Mouse (Mus musculus): ENCODE data around the gene Tmem117. TPM values are rescaled to one million over a fixed set of nuclear protein-coding genes. Genes with fewer than 3 reads are reported as not detected.

The Tmem117 gene
- polyA plus RNA-seq, 1 experiment from 2014 or later = 2.8 TPM

- Histone ChIP-seq H3K4me2 (ENCODE audit: low read depth, low read length) (no peak overlapping the region), H3K27me3 (replicated peaks; ENCODE audit: control insufficient read depth, insufficient read depth, low read length) (no peaks in the 10 kb centered on the region), H3K4me3 (ENCODE audit: low read length) (no peak overlapping the region), H3K27ac (ENCODE audit: low read length) (no peak overlapping the region), H3K9me3 (ENCODE audit: control insufficient read depth, low read length) (no peaks in the 10 kb centered on the region), H3K4me1 (ENCODE audit: control insufficient read depth, insufficient read depth, low read length) (no peaks in the 10 kb centered on the region), H3K9ac (ENCODE audit: low read depth, low read length) (no peak overlapping the region), H3K36me3 (ENCODE audit: control insufficient read depth, insufficient read depth, low read length) (no peaks in the 10 kb centered on the region)
- ATAC-seq = no peak
- WGBS = 84% methylated on average over 4 of the region's 4 CpGs
Observed at GRCm38 (mm10) chr15:94981798-94982197, 352.8 kb downstream of the Tmem117 start.

GRCm38 (mm10) chr15:94995352-94995751 is 366.3 kb downstream of the Tmem117 start:
- no peak overlapping the region for H3K9ac ChIP-seq (ENCODE audit: low read depth, low read length)
- H3K27ac ChIP-seq (ENCODE audit: low read length) = no peak overlapping the region
- ATAC-seq = no peak
- 89% methylated on average over 9 of the region's 9 CpGs for WGBS
- H3K27me3 ChIP-seq (replicated peaks; ENCODE audit: control insufficient read depth, insufficient read depth, low read length) = no peaks in the 10 kb centered on the region
- H3K4me3 ChIP-seq (ENCODE audit: low read length) = no peak overlapping the region
- H3K9me3 ChIP-seq (ENCODE audit: control insufficient read depth, low read length) = no peaks in the 10 kb centered on the region
- no peaks in the 10 kb centered on the region for H3K36me3 ChIP-seq (ENCODE audit: control insufficient read depth, insufficient read depth, low read length)
- no peaks in the 10 kb centered on the region for H3K4me1 ChIP-seq (ENCODE audit: control insufficient read depth, insufficient read depth, low read length)
- no peak overlapping the region for H3K4me2 ChIP-seq (ENCODE audit: low read depth, low read length)

DNA sequence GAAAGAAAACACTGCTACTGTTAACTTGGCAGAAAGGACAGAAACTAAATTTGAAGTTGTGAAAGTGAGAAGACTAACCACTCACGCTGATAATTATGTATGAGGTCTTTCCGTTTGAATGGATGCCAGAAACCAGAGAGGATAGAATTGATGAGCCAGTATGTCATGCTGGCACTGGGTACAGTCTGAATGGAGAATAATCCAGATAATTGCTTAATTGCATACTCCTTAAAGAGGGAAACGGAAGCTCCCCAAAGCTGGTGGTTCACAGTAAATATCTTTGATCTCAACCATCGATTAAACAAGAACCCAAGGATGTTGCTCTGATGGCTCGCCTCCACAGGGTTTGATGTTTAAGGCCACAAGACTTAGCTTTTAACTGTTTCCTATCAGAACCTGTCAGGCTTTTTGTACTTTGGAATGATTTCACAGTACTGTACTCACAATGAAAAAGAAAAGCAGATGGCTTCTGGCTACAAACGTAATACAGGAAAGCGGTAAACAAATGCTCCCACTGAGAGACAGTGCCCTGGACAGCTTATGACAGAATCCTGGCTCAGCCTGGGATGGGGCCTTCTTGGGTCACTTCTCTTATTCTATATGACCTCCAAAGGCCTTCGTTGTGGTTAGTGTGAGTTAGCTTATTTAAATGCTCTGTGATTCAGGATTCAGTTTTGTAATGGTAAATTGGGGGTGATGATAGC is 376.2 kb downstream of the Tmem117 start:
- no peak for ATAC-seq
- Histone ChIP-seq H3K27ac (ENCODE audit: low read length) (no peak overlapping the region), H3K4me3 (ENCODE audit: low read length) (no peak overlapping the region), H3K9me3 (ENCODE audit: control insufficient read depth, low read length) (no peaks in the 10 kb centered on the region), H3K4me1 (ENCODE audit: control insufficient read depth, insufficient read depth, low read length) (no peaks in the 10 kb centered on the region), H3K36me3 (ENCODE audit: control insufficient read depth, insufficient read depth, low read length) (no peaks in the 10 kb centered on the region), H3K27me3 (replicated peaks; ENCODE audit: control insufficient read depth, insufficient read depth, low read length) (no peaks in the 10 kb centered on the region), H3K9ac (ENCODE audit: low read depth, low read length) (no peak overlapping the region), H3K4me2 (ENCODE audit: low read depth, low read length) (no peak overlapping the region)
- 57% methylated on average over 8 of the region's 8 CpGs for WGBS

DNA sequence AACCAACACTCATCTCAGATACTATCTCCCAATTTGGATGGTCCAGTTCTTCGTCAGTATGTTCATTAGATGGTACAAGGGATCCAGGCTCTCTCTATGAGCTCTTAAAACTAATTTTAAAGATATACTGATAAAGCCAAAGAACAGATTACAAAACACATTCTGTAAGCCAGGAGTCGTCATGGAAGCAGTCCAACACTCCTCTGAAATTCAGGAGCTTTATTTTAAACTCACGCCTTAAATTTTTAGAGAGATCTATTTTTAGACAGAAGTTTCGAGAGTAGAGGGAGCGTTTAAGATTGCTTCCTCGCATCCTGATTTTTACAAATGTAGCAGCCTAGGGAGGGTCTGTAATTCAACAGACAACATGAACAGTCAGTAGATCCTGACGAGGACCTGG is 393.2 kb downstream of the Tmem117 start:
- WGBS = 72% methylated on average over 7 of the region's 7 CpGs
- Histone ChIP-seq H3K4me3 (ENCODE audit: low read length) (no peak overlapping the region), H3K27me3 (replicated peaks; ENCODE audit: control insufficient read depth, insufficient read depth, low read length) (no peaks in the 10 kb centered on the region), H3K36me3 (ENCODE audit: control insufficient read depth, insufficient read depth, low read length) (no peaks in the 10 kb centered on the region), H3K27ac (ENCODE audit: low read length) (no peak overlapping the region), H3K4me2 (ENCODE audit: low read depth, low read length) (no peak overlapping the region), H3K4me1 (ENCODE audit: control insufficient read depth, insufficient read depth, low read length) (no peaks in the 10 kb centered on the region), H3K9me3 (ENCODE audit: control insufficient read depth, low read length) (no peaks in the 10 kb centered on the region), H3K9ac (ENCODE audit: low read depth, low read length) (no peak overlapping the region)
- no peak for ATAC-seq

- H3K4me2 ChIP-seq (ENCODE audit: low read depth, low read length) = no peak overlapping the region
- no peaks in the 10 kb centered on the region for H3K9me3 ChIP-seq (ENCODE audit: control insufficient read depth, low read length)
- ATAC-seq = no peak
- H3K4me1 ChIP-seq (ENCODE audit: control insufficient read depth, insufficient read depth, low read length) = no peaks in the 10 kb centered on the region
- H3K27me3 ChIP-seq (replicated peaks; ENCODE audit: control insufficient read depth, insufficient read depth, low read length) = no peaks in the 10 kb centered on the region
- H3K4me3 ChIP-seq (ENCODE audit: low read length) = no peak overlapping the region
- H3K9ac ChIP-seq (ENCODE audit: low read depth, low read length) = no peak overlapping the region
- WGBS = 37% methylated on average over 6 of the region's 6 CpGs
- no peak overlapping the region for H3K27ac ChIP-seq (ENCODE audit: low read length)
- H3K36me3 ChIP-seq (ENCODE audit: control insufficient read depth, insufficient read depth, low read length) = no peaks in the 10 kb centered on the region
Observed at GRCm38 (mm10) chr15:95024401-95024800, 395.4 kb downstream of the Tmem117 start.

DNA sequence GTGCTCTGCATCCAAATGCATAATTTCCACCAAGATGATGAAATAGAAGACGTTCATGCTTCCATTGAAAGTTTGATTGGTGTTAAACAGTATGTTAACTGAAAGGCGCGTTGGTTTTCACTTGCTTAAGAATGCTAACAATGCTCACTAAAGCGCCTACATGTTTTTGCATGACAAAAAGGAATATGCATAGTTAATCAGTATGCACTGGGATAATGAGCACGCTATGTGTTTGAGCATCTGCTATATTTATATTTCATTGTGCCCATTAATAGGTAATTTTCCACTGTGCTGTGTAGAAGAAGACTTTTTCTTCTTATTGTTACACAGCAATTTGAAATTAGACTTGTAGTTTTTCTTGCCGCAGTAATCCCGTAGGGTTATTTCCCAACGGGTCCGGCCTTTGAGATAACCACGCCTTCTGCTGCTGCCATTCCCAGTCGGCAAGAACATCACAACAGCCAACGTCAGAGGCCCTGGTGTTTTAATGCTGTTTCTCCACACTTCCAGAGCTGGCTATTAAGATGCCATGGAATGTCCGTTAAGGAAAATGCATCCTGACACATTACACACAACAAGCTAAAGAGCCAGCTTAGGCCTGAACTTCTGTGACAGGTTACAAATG is 399.9 kb downstream of the Tmem117 start:
- Histone ChIP-seq H3K4me2 (ENCODE audit: low read depth, low read length) (no peak overlapping the region), H3K36me3 (ENCODE audit: control insufficient read depth, insufficient read depth, low read length) (no peaks in the 10 kb centered on the region), H3K4me3 (ENCODE audit: low read length) (no peak overlapping the region), H3K27ac (ENCODE audit: low read length) (no peak overlapping the region), H3K4me1 (ENCODE audit: control insufficient read depth, insufficient read depth, low read length) (no peaks in the 10 kb centered on the region), H3K27me3 (replicated peaks; ENCODE audit: control insufficient read depth, insufficient read depth, low read length) (no peaks in the 10 kb centered on the region), H3K9ac (ENCODE audit: low read depth, low read length) (no peak overlapping the region), H3K9me3 (ENCODE audit: control insufficient read depth, low read length) (no peaks in the 10 kb centered on the region)
- no peak for ATAC-seq
- WGBS = 81% methylated on average over 13 of the region's 13 CpGs

DNA sequence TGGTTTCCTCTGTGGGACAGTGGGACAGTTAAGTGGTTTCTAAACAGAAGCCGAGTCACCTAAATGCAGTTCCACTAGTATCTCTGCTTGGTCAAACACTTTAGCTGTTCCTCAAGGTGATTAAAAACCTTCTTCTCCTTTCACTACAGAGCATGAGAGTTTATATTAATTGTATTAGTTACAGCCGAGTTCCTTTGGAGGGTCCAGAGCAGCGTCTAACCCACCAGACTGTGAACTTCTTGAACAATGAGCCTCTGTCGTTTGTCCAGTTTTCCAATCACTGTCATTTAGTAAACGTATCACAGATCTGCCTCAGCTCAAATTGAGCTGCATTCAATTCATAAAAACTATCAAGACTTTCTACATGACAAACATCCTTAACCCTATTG is 400.4 kb downstream of the Tmem117 start:
- Histone ChIP-seq H3K9ac (ENCODE audit: low read depth, low read length) (no peak overlapping the region), H3K36me3 (ENCODE audit: control insufficient read depth, insufficient read depth, low read length) (no peaks in the 10 kb centered on the region), H3K9me3 (ENCODE audit: control insufficient read depth, low read length) (no peaks in the 10 kb centered on the region), H3K4me2 (ENCODE audit: low read depth, low read length) (no peak overlapping the region), H3K4me1 (ENCODE audit: control insufficient read depth, insufficient read depth, low read length) (no peaks in the 10 kb centered on the region), H3K4me3 (ENCODE audit: low read length) (no peak overlapping the region), H3K27ac (ENCODE audit: low read length) (no peak overlapping the region), H3K27me3 (replicated peaks; ENCODE audit: control insufficient read depth, insufficient read depth, low read length) (no peaks in the 10 kb centered on the region)
- WGBS = 54% methylated on average over 5 of the region's 5 CpGs
- ATAC-seq = no peak

GRCm38 (mm10) chr15:95042437-95042836 is 413.4 kb downstream of the Tmem117 start:
- WGBS = 81% methylated on average over 9 of the region's 9 CpGs
- Histone ChIP-seq H3K9ac (ENCODE audit: low read depth, low read length) (no peak overlapping the region), H3K27me3 (replicated peaks; ENCODE audit: control insufficient read depth, insufficient read depth, low read length) (no peaks in the 10 kb centered on the region), H3K36me3 (ENCODE audit: control insufficient read depth, insufficient read depth, low read length) (no peaks in the 10 kb centered on the region), H3K4me2 (ENCODE audit: low read depth, low read length) (no peak overlapping the region), H3K4me1 (ENCODE audit: control insufficient read depth, insufficient read depth, low read length) (no peaks in the 10 kb centered on the region), H3K9me3 (ENCODE audit: control insufficient read depth, low read length) (no peaks in the 10 kb centered on the region), H3K27ac (ENCODE audit: low read length) (no peak overlapping the region), H3K4me3 (ENCODE audit: low read length) (no peak overlapping the region)
- no peak for ATAC-seq

DNA sequence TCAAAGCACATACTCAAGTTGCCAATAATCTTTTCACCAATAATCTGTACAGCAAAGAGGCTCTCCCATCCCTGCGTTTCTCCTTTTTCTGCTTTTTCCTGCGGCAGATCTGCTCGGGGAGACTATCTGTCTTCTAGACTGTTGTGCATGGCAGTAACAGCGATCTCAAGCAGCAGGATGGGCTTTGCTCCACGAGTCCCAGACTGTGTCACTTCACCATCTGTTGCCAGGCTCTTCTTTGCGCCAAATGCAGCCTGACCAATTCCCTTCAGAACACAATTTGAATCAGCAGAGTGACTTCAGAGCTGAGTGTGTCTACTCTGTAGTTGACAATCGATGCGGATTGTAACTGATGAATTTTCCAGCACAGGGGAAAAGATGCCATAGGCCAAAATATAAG is 415.0 kb downstream of the Tmem117 start:
- Histone ChIP-seq H3K9ac (ENCODE audit: low read depth, low read length) (no peak overlapping the region), H3K27ac (ENCODE audit: low read length) (no peak overlapping the region), H3K4me2 (ENCODE audit: low read depth, low read length) (no peak overlapping the region), H3K9me3 (ENCODE audit: control insufficient read depth, low read length) (no peaks in the 10 kb centered on the region), H3K4me3 (ENCODE audit: low read length) (no peak overlapping the region), H3K36me3 (ENCODE audit: control insufficient read depth, insufficient read depth, low read length) (no peaks in the 10 kb centered on the region), H3K27me3 (replicated peaks; ENCODE audit: control insufficient read depth, insufficient read depth, low read length) (no peaks in the 10 kb centered on the region), H3K4me1 (ENCODE audit: control insufficient read depth, insufficient read depth, low read length) (no peaks in the 10 kb centered on the region)
- ATAC-seq = no peak
- 83% methylated on average over 8 of the region's 8 CpGs for WGBS

DNA sequence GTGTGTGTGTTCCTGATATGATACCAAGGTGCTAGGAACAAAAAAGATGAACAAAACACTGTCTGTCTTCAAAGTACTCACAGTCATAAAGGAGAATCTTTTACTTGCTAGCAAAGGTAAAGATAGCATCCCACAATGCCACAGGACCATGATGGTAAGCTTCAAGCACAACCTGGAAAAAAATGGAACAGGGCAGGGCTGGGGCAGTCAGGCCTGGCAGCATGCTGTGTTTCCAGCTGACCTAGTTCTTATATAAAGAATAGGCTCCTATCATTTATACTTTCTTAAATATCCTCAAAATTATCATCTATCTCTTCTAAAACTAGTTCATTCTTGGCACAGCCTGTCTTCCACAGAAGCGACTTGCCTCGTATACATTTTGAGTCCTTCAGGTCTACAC is 418.5 kb downstream of the Tmem117 start:
- H3K4me3 ChIP-seq (ENCODE audit: low read length) = no peak overlapping the region
- ATAC-seq = no peak
- no peaks in the 10 kb centered on the region for H3K36me3 ChIP-seq (ENCODE audit: control insufficient read depth, insufficient read depth, low read length)
- H3K4me2 ChIP-seq (ENCODE audit: low read depth, low read length) = no peak overlapping the region
- H3K4me1 ChIP-seq (ENCODE audit: control insufficient read depth, insufficient read depth, low read length) = no peaks in the 10 kb centered on the region
- H3K9ac ChIP-seq (ENCODE audit: low read depth, low read length) = no peak overlapping the region
- no peak overlapping the region for H3K27ac ChIP-seq (ENCODE audit: low read length)
- no peaks in the 10 kb centered on the region for H3K27me3 ChIP-seq (replicated peaks; ENCODE audit: control insufficient read depth, insufficient read depth, low read length)
- 78% methylated on average over 2 of the region's 2 CpGs for WGBS
- no peaks in the 10 kb centered on the region for H3K9me3 ChIP-seq (ENCODE audit: control insufficient read depth, low read length)
